Mouse (Mus musculus) macrophage (primary cell): ENCODE measurements around the gene Iqub. TPM values are rescaled to one million over a fixed set of nuclear protein-coding genes. Genes with fewer than 3 reads are reported as not detected.

Experiments used
- H3K27ac ChIP-seq: fragments of 350-480 bp; formaldehyde crosslinking; 2 replicates; pipeline ENCODE4 v1.9.0; 2021
- H3K36me3 ChIP-seq: fragments of 350-480 bp; formaldehyde crosslinking; 2 replicates; pipeline ENCODE4 v1.9.0; 2021; ENCODE audit errors: inconsistent target
- H3K4me3 ChIP-seq: fragments of 350-480 bp; formaldehyde crosslinking; 2 replicates; pipeline ENCODE4 v1.9.0; 2021; ENCODE audit errors: inconsistent target
- H3K79me2 ChIP-seq: fragments of 350-480 bp; formaldehyde crosslinking; 2 replicates; pipeline ENCODE4 v1.9.0; 2021; ENCODE audit errors: inconsistent target
- WGBS: methylation state at CpG from one replicate; pipeline ENCODE4 v1.1.7; 2026; ENCODE audit warnings: inconsistent platforms; ENCODE audit not compliant: missing documents; 5-methylcytosine and 5-hydroxymethylcytosine counted together
- polyA plus RNA-seq: library from polyadenylated mRNA; stranded (reverse); fragments of 250-400 nt; gene quantifications from 3 replicates; pipeline ENCODE4 v1.2.4, GENCODE M21; 2018; ENCODE audit warnings: inconsistent platforms

The Iqub gene
- polyA plus RNA-seq, 1 experiment from 2014 or later, result not detected

- no peak overlapping the region for H3K27ac ChIP-seq
- WGBS, result 87% methylated on average over 11 of the region's 11 CpGs
- H3K4me3 ChIP-seq, result no peak overlapping the region
- H3K36me3 ChIP-seq, result no peaks in the 10 kb centered on the region
- no peaks in the 10 kb centered on the region for H3K79me2 ChIP-seq
Measured at GRCm38 (mm10) chr6:24408573-24409427, 106.1 kb downstream of the Iqub start.

GRCm38 (mm10) chr6:24407743-24408142, 107.1 kb downstream of the Iqub start:
- H3K27ac ChIP-seq, result no peak overlapping the region
- H3K79me2 ChIP-seq, result no peaks in the 10 kb centered on the region
- no peaks in the 10 kb centered on the region for H3K36me3 ChIP-seq
- 44% methylated on average over 3 of the region's 3 CpGs for WGBS
- no peak overlapping the region for H3K4me3 ChIP-seq

- Histone ChIP-seq H3K36me3 (no peaks in the 10 kb centered on the region), H3K79me2 (no peaks in the 10 kb centered on the region), H3K27ac (no peak overlapping the region), H3K4me3 (no peak overlapping the region)
- WGBS, result 84% methylated on average over 4 of the region's 4 CpGs
Measured at GRCm38 (mm10) chr6:24397237-24397647, 117.6 kb downstream of the Iqub start.

Other genes with a start within 250 kb of the Iqub start
- 69.6 to 126 TPM (median 88.2 TPM) in 3 replicates for gene Ndufa5, start 12.9 kb upstream of the Iqub start, polyA plus RNA-seq
- not detected in 3 replicates for gene Asb15, start 13.1 kb upstream of the Iqub start, polyA plus RNA-seq
- not detected in 3 replicates for gene Lmod2, start 82.7 kb upstream of the Iqub start, polyA plus RNA-seq
- gene Wasl, start 149.9 kb upstream of the Iqub start, polyA plus RNA-seq, result 9.3 to 15.8 TPM (median 10.4 TPM) in 3 replicates
- not detected in 3 replicates for gene Hyal6, start 218.2 kb upstream of the Iqub start, polyA plus RNA-seq
- not detected in 3 replicates for gene Hyal4, start 233.3 kb upstream of the Iqub start, polyA plus RNA-seq